Mouse (Mus musculus): Measurements from ENCODE around the gene C530008M17Rik. TPM values are rescaled to one million over a fixed set of nuclear protein-coding genes. Genes with fewer than 3 reads are reported as not detected.

Gene C530008M17Rik
- polyA plus RNA-seq (2012) = 5.4 and 5.7 TPM in 2 replicates

DNA sequence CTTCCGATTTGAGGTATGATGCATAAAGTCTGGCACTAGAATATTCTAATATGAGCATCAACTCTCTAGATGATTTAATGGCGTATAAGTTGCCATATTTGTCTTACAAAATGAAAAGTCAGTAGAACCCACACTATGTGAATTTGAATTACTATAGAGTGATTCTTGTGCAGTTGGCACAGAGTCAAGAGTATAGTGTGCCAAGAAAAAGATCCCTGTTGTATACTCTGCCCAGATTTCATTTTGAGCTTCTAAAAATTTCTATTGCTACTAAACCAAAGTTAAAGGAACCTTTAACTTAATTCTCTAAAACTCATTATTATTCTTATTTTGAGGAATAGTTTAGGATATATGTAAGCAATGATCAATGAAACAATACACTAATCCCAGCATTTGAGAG lies at the start of gene C530008M17Rik:
TSS of gene C530008M17Rik (plus strand) at position 301 of the 400 bp plus-strand sequence.
- peaks cover 55% of the 10 kb centered on the region for H3K4me1 ChIP-seq (ENCODE audit: control insufficient read depth)
- no peaks in the 10 kb centered on the region for H3K27me3 ChIP-seq (ENCODE audit: control insufficient read depth)
- no peaks in the 10 kb centered on the region for H3K9me3 ChIP-seq (ENCODE audit: control insufficient read depth, low read length)
- peak within 1 kb of the TSS; percentile 88 for H3K4me3 ChIP-seq (replicated peaks)
- TF ChIP-seq GATA1 (IDR thresholded peaks at IDR 0.05; ENCODE audit: low read length) (no peak), TAL1 (IDR thresholded peaks at IDR 0.05; ENCODE audit: low read length) (no peak)
- H3K36me3 ChIP-seq (ENCODE audit: control insufficient read depth) = peaks cover 28% of the 10 kb centered on the region

GRCm38 (mm10) chr5:76609702-76610370 lies 46.5 kb upstream of the C530008M17Rik start:
- Histone ChIP-seq H3K36me3 (ENCODE audit: control insufficient read depth) (peaks cover 96% of the 10 kb centered on the region), H3K27me3 (ENCODE audit: control insufficient read depth) (no peaks in the 10 kb centered on the region), H3K4me3 (replicated peaks) (no peak overlapping the region), H3K9me3 (ENCODE audit: control insufficient read depth, low read length) (peaks cover 3% of the 10 kb centered on the region), H3K4me1 (ENCODE audit: control insufficient read depth) (no peaks in the 10 kb centered on the region; the same call in 1 of the 2 replicates)
- no peak for TF ChIP-seq GATA1 (IDR thresholded peaks at IDR 0.05; ENCODE audit: low read length)
- no peak for TF ChIP-seq TAL1 (IDR thresholded peaks at IDR 0.05; ENCODE audit: low read length)

GRCm38 (mm10) chr5:76612867-76613499 lies 43.3 kb upstream of the C530008M17Rik start:
- H3K4me3 ChIP-seq (replicated peaks) = no peak overlapping the region
- no peak for TF ChIP-seq GATA1 (IDR thresholded peaks at IDR 0.05; ENCODE audit: low read length)
- TF ChIP-seq TAL1 (IDR thresholded peaks at IDR 0.05; ENCODE audit: low read length) = no peak
- no peaks in the 10 kb centered on the region for H3K27me3 ChIP-seq (ENCODE audit: control insufficient read depth)
- H3K4me1 ChIP-seq (ENCODE audit: control insufficient read depth) = no peaks in the 10 kb centered on the region; the same call in 1 of the 2 replicates
- peaks cover 3% of the 10 kb centered on the region for H3K9me3 ChIP-seq (ENCODE audit: control insufficient read depth, low read length)
- H3K36me3 ChIP-seq (ENCODE audit: control insufficient read depth) = peaks cover 95% of the 10 kb centered on the region

GRCm38 (mm10) chr5:76615276-76615675 lies 41.0 kb upstream of the C530008M17Rik start:
- Histone ChIP-seq H3K27me3 (ENCODE audit: control insufficient read depth) (no peaks in the 10 kb centered on the region), H3K9me3 (ENCODE audit: control insufficient read depth, low read length) (peaks cover 3% of the 10 kb centered on the region), H3K4me3 (replicated peaks) (no peak overlapping the region), H3K4me1 (ENCODE audit: control insufficient read depth) (no peaks in the 10 kb centered on the region), H3K36me3 (ENCODE audit: control insufficient read depth) (peaks cover 94% of the 10 kb centered on the region)
- TF ChIP-seq GATA1 (IDR thresholded peaks at IDR 0.05; ENCODE audit: low read length) = no peak
- no peak for TF ChIP-seq TAL1 (IDR thresholded peaks at IDR 0.05; ENCODE audit: low read length)

- TF ChIP-seq GATA1 (IDR thresholded peaks at IDR 0.05; ENCODE audit: low read length) (no peak), TAL1 (IDR thresholded peaks at IDR 0.05; ENCODE audit: low read length) (no peak)
- Histone ChIP-seq H3K36me3 (ENCODE audit: control insufficient read depth) (peaks cover 92% of the 10 kb centered on the region), H3K4me1 (ENCODE audit: control insufficient read depth) (no peaks in the 10 kb centered on the region; the same call in 1 of the 2 replicates), H3K27me3 (ENCODE audit: control insufficient read depth) (no peaks in the 10 kb centered on the region), H3K9me3 (ENCODE audit: control insufficient read depth, low read length) (peaks cover 3% of the 10 kb centered on the region), H3K4me3 (replicated peaks) (no peak overlapping the region)
Observed at GRCm38 (mm10) chr5:76616196-76616747, 40.0 kb upstream of the C530008M17Rik start.

GRCm38 (mm10) chr5:76618750-76619149 lies 37.6 kb upstream of the C530008M17Rik start:
- no peak overlapping the region for H3K4me3 ChIP-seq (replicated peaks)

DNA sequence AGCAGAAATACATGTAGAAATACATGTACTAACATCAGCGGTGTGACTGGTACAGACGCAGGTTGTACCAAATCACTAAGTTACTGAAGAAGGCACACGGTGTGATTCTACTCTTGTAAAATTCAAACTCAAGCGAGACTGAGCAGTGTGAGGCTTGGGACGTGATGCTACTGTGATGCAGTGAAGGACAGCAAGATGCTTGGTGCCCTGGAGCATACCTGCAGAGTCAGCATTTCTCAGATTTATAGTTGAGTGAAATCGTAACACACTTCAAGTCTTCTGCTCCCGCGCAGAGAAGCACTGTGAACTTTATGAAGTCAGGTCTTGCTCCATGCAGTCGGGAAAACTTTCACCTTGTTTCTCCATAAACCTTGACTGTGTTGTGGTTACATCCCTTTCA lies 32.6 kb upstream of the C530008M17Rik start:
- no peaks in the 10 kb centered on the region for H3K9me3 ChIP-seq (ENCODE audit: control insufficient read depth, low read length)
- TF ChIP-seq GATA1 (IDR thresholded peaks at IDR 0.05; ENCODE audit: low read length) (no peak), TAL1 (IDR thresholded peaks at IDR 0.05; ENCODE audit: low read length) (no peak)
- peaks cover 12% of the 10 kb centered on the region for H3K4me1 ChIP-seq (ENCODE audit: control insufficient read depth)
- H3K4me3 ChIP-seq (replicated peaks) = no peak overlapping the region
- H3K36me3 ChIP-seq (ENCODE audit: control insufficient read depth) = peaks cover 74% of the 10 kb centered on the region
- no peaks in the 10 kb centered on the region for H3K27me3 ChIP-seq (ENCODE audit: control insufficient read depth)

More at GRCm38 (mm10) chr5:76618750-76619149, 37.6 kb upstream of the C530008M17Rik start:
- Histone ChIP-seq H3K9me3 (ENCODE audit: control insufficient read depth, low read length) (peaks cover 3% of the 10 kb centered on the region), H3K36me3 (ENCODE audit: control insufficient read depth) (peaks cover 90% of the 10 kb centered on the region), H3K27me3 (ENCODE audit: control insufficient read depth) (no peaks in the 10 kb centered on the region), H3K4me1 (ENCODE audit: control insufficient read depth) (no peaks in the 10 kb centered on the region; the same call in 1 of the 2 replicates)
- no peak for TF ChIP-seq GATA1 (IDR thresholded peaks at IDR 0.05; ENCODE audit: low read length)
- no peak for TF ChIP-seq TAL1 (IDR thresholded peaks at IDR 0.05; ENCODE audit: low read length)

DNA sequence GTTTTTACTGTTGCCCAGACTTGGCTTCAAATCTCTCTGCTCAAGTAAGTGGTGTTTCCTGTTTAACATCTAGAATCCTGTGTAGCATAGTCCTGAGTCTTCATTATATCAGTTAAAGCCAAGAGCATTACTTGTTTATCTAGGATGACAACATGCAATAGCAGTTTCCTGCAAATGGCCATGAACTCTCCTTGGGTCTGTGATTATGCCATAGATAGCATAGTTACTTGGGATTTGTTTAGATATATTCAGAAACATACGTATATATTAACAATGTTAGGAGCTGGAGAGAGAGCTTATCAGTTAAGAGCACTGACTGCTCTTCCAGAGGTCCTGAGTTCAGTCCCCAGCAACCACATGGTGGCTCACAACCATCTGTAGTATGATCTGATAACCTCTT lies 28.5 kb upstream of the C530008M17Rik start:
- Histone ChIP-seq H3K4me1 (ENCODE audit: control insufficient read depth) (peaks cover 12% of the 10 kb centered on the region), H3K9me3 (ENCODE audit: control insufficient read depth, low read length) (no peaks in the 10 kb centered on the region), H3K27me3 (ENCODE audit: control insufficient read depth) (no peaks in the 10 kb centered on the region), H3K4me3 (replicated peaks) (no peak overlapping the region), H3K36me3 (ENCODE audit: control insufficient read depth) (peaks cover 75% of the 10 kb centered on the region)
- TF ChIP-seq TAL1 (IDR thresholded peaks at IDR 0.05; ENCODE audit: low read length) = no peak
- no peak for TF ChIP-seq GATA1 (IDR thresholded peaks at IDR 0.05; ENCODE audit: low read length)

- Histone ChIP-seq H3K4me1 (ENCODE audit: control insufficient read depth) (no peaks in the 10 kb centered on the region), H3K9me3 (ENCODE audit: control insufficient read depth, low read length) (peaks cover 2% of the 10 kb centered on the region; the same call in 1 of the 2 replicates), H3K36me3 (ENCODE audit: control insufficient read depth) (peaks cover 88% of the 10 kb centered on the region), H3K27me3 (ENCODE audit: control insufficient read depth) (no peaks in the 10 kb centered on the region), H3K4me3 (replicated peaks) (no peak overlapping the region)
- no peak for TF ChIP-seq GATA1 (IDR thresholded peaks at IDR 0.05; ENCODE audit: low read length)
- TF ChIP-seq TAL1 (IDR thresholded peaks at IDR 0.05; ENCODE audit: low read length) = no peak
Observed at GRCm38 (mm10) chr5:76634012-76634411, 22.3 kb upstream of the C530008M17Rik start.
